Comparison of ENCODE assay signal across 10 mouse cellular contexts in genomic region chr6:36810448-36810847, GRCm38 (mm10). TPM values are rescaled to one million over a fixed set of nuclear protein-coding genes. Genes with fewer than 3 reads are reported as not detected.
DNase-seq lines count a peak whose midpoint lies in the region; ATAC-seq and TF ChIP-seq lines count a peak whose summit lies in the region.
"Had no signal": no experiment of that assay in that cellular context is flagged by ENCODE, and none has a peak within 500 bp of the region (broad histone marks: within the 10 kb centered on the region; RNA-seq: fewer than 3 reads in every experiment).

No protein-coding gene starts in this region.

- H3K4me3 ChIP-seq in gastrocnemius, adult 2 months, result peak overlapping the region; percentile 67; the same call in 1 of the 2 replicates
- H3K4me3 ChIP-seq in E14TG2a.4 (replicated peaks; ENCODE audit: low read length), result peak overlapping the region; percentile 74
- H3K4me3 ChIP-seq in forebrain, embryonic 15.5 days, result peak overlapping the region; percentile 76
- H3K4me3 ChIP-seq in liver, postnatal 0 days (ENCODE audit: low read depth, low read length), result no peak overlapping the region

- peak overlapping the region; percentile 71 for H3K4me2 ChIP-seq in forebrain, embryonic 15.5 days (replicated peaks)
- peak overlapping the region; percentile 53; the same call in 1 of the 2 replicates for H3K4me2 ChIP-seq in liver, postnatal 0 days (ENCODE audit: low read depth, low read length)

- H3K9ac ChIP-seq in forebrain, embryonic 15.5 days (replicated peaks), result peak overlapping the region; percentile 84; the same call in 1 of the 2 replicates
- no peak overlapping the region for H3K9ac ChIP-seq in liver, postnatal 0 days (replicated peaks)
- H3K9ac ChIP-seq: liver, embryonic 15.5 days had no signal

- no peaks in the 10 kb centered on the region for H3K36me3 ChIP-seq in E14TG2a.4 (ENCODE audit: insufficient read depth, low read length)
- 0 out of 2 replicates have a peak, but pooled peaks cover 6% of the 10 kb centered on the region for H3K36me3 ChIP-seq in forebrain, embryonic 15.5 days
- H3K36me3 ChIP-seq in liver, postnatal 0 days (replicated peaks; ENCODE audit: insufficient read depth, low read length), result no peaks in the 10 kb centered on the region
- H3K36me3 ChIP-seq: liver, embryonic 15.5 days had no signal

- TF ChIP-seq EP300 in liver, postnatal 0 days (IDR thresholded peaks at IDR 0.05; ENCODE audit: low read depth), result no peak

- WGBS in forebrain, embryonic 15.5 days, result 4% methylated on average over 5 of the region's 5 CpGs
- 28% methylated on average over 5 of the region's 5 CpGs for WGBS in liver, postnatal 0 days (ENCODE audit: insufficient replicate concordance)

- peaks cover 18% of the 10 kb centered on the region for H3K4me1 ChIP-seq in E14TG2a.4 (replicated peaks; ENCODE audit: low read depth, low read length)
- H3K4me1 ChIP-seq in forebrain, embryonic 15.5 days, result peaks cover 40% of the 10 kb centered on the region
- no peaks in the 10 kb centered on the region for H3K4me1 ChIP-seq in liver, postnatal 0 days (ENCODE audit: insufficient read depth)
- H3K4me1 ChIP-seq: liver, embryonic 15.5 days had no signal

- peak; percentile 39; the same call in 1 of the 2 replicates for ATAC-seq in forebrain, embryonic 15.5 days (replicated peaks)
- ATAC-seq in liver, postnatal 0 days, result no peak

- H3K27me3 ChIP-seq in E14TG2a.4 (ENCODE audit: insufficient read depth, low read length), result peaks cover 27% of the 10 kb centered on the region
- H3K27me3 ChIP-seq in forebrain, embryonic 15.5 days, result no peaks in the 10 kb centered on the region
- H3K27me3 ChIP-seq in liver, postnatal 0 days (ENCODE audit: insufficient read depth, low read length), result 0 out of 2 replicates have a peak, but pooled peaks cover 7% of the 10 kb centered on the region

- no peaks in the 10 kb centered on the region for H3K9me3 ChIP-seq in E14TG2a.4 (ENCODE audit: low read length)
- no peaks in the 10 kb centered on the region for H3K9me3 ChIP-seq in forebrain, embryonic 15.5 days
- H3K9me3 ChIP-seq in liver, postnatal 0 days (ENCODE audit: low read length), result no peaks in the 10 kb centered on the region
- H3K9me3 ChIP-seq: liver, embryonic 15.5 days had no signal

- intact Hi-C loops in gastrocnemius, adult 2 months (cut with DNase I), result no loop called here
- intact Hi-C loops in gastrocnemius, postnatal 36 days (cut with DNase I), result no loop called here

- DNase-seq in gastrocnemius, adult 2 months, result no peak
- DNase-seq in gastrocnemius, postnatal 25 days, result no peak
- DNase-seq in liver, postnatal 0 days, result no peak
- DNase-seq in testis, postnatal 14 days (ENCODE audit: low spot score), result no peak
- no peak for DNase-seq in right cerebral cortex, adult 2 months (ENCODE audit: low spot score in 2 of 2)
- DNase-seq in gastrocnemius, postnatal 36 days, result no peak
- DNase-seq: B cell, adult 2 months had no signal

- H3K27ac ChIP-seq in gastrocnemius, adult 2 months, result no peak overlapping the region
- H3K27ac ChIP-seq in forebrain, embryonic 15.5 days (replicated peaks), result peak overlapping the region; percentile 92
- no peak overlapping the region for H3K27ac ChIP-seq in liver, postnatal 0 days (ENCODE audit: low read depth)
- H3K27ac ChIP-seq: liver, embryonic 15.5 days had no signal

- TF ChIP-seq CTCF in gastrocnemius, adult 2 months (IDR thresholded peaks at IDR 0.05), result no peak
- TF ChIP-seq CTCF in E14TG2a.4 (conservative IDR thresholded peaks at IDR 0.05; ENCODE audit: low read length), result no peak
- no peak for TF ChIP-seq CTCF in liver, postnatal 0 days (IDR thresholded peaks at IDR 0.05; ENCODE audit: low read depth)

RNA-seq across cellular contexts. Expression of gene Ptn, which starts 0.4 kb away (rescaled TPM):
- 1 to 10 TPM in 1 of 2 experiments, under 1 TPM in 1; 0.59 to 1.6 TPM for total RNA-seq in gastrocnemius, adult 2 months (2021)
- 1 to 10 TPM; 2.6 to 4.6 TPM for total RNA-seq in gastrocnemius, postnatal 25 days (2021)
- 502 and 540 TPM in 2 replicates for polyA plus RNA-seq in forebrain, embryonic 15.5 days (2015; fragmentation: Nextera tagmentation; extraction: Ambion mirVana)
- polyA plus RNA-seq in liver, postnatal 0 days (2015; fragmentation: Nextera tagmentation; extraction: Ambion mirVana), result 3.6 and 4.2 TPM in 2 replicates
- 1 to 10 TPM; 1.9 to 2.1 TPM for total RNA-seq in gastrocnemius, postnatal 36 days (2021)
